Mouse (Mus musculus) monocyte, adult 5-6 weeks (primary cell): ENCODE measurements around the gene Slc5a3. TPM values are rescaled to one million over a fixed set of nuclear protein-coding genes. Genes with fewer than 3 reads are reported as not detected.

Experiments used
- ATAC-seq: fragments of 153-309, 156-312 bp; replicated peaks from 2 replicates; pipeline ENCODE4 v1.8.0; 2017; ENCODE audit warnings: mild to moderate bottlenecking; ENCODE audit not compliant: low TSS enrichment, insufficient number of reproducible peaks, severe bottlenecking, poor library complexity, low FRiP score
- total RNA-seq: library from RNA; stranded (forward); fragments of 200-1000, 200-491, 200-594 nt; gene quantifications from 3 replicates; pipeline ENCODE4 v1.2.3, GENCODE M21; 2017

Slc5a3 gene
- total RNA-seq, 1 experiment from 2014 or later: 1.6 TPM

- ATAC-seq: no peak
These were observed 49.2 kb downstream of the Slc5a3 start for GRCm38 (mm10) chr16:92107346-92107745.

GRCm38 (mm10) chr16:92114706-92115241 is 56.7 kb downstream of the Slc5a3 start:
- ATAC-seq: no peak

GRCm38 (mm10) chr16:92115611-92116421 is 57.7 kb downstream of the Slc5a3 start:
- no peak for ATAC-seq

- no peak for ATAC-seq
These were observed 59.5 kb downstream of the Slc5a3 start for GRCm38 (mm10) chr16:92117337-92118209.

GRCm38 (mm10) chr16:92119013-92119515 is 60.9 kb downstream of the Slc5a3 start:
- ATAC-seq: no peak

- no peak for ATAC-seq
These were observed 62.9 kb downstream of the Slc5a3 start for GRCm38 (mm10) chr16:92120899-92121531.

GRCm38 (mm10) chr16:92127226-92127625 is 69.1 kb downstream of the Slc5a3 start:
- ATAC-seq: no peak

- ATAC-seq: no peak
These were observed 69.5 kb downstream of the Slc5a3 start for GRCm38 (mm10) chr16:92127666-92128065.

- ATAC-seq: no peak
These were observed 71.7 kb downstream of the Slc5a3 start for GRCm38 (mm10) chr16:92129843-92130242.

GRCm38 (mm10) chr16:92132511-92132910 is 74.4 kb downstream of the Slc5a3 start:
- no peak for ATAC-seq

- ATAC-seq: no peak
These were observed 76.1 kb downstream of the Slc5a3 start for GRCm38 (mm10) chr16:92134148-92134764.

- no peak for ATAC-seq
These were observed 78.2 kb downstream of the Slc5a3 start for GRCm38 (mm10) chr16:92136275-92136674.

Other genes starting within 250 kb of the Slc5a3 start
- 5.8 to 18.1 TPM (median 9.5 TPM) in 3 replicates for gene Mrps6, start 52 bp upstream of the Slc5a3 start, total RNA-seq
- gene Gm49711, start within 50 bp of the Slc5a3 start, total RNA-seq: not detected in 3 replicates
- gene Kcne2, start 234.1 kb downstream of the Slc5a3 start, total RNA-seq: not detected in 3 replicates
- gene Smim11, start 243.0 kb downstream of the Slc5a3 start, total RNA-seq: 47.9 to 91.8 TPM (median 57.4 TPM) in 3 replicates